Mouse (Mus musculus) heart, postnatal 4 days (tissue): ENCODE results near the gene Adipor2. TPM values are rescaled to one million over a fixed set of nuclear protein-coding genes. Genes with fewer than 3 reads are reported as not detected.

ENCODE experiments used
- DNase-seq: peaks from one replicate; pipeline ENCODE4 v3.0.0; 2021
- total RNA-seq, 2 experiments: library from RNA; stranded (reverse); gene quantifications; 2 replicates each; pipeline ENCODE4 v1.2.3; 2021

The Adipor2 gene
- total RNA-seq, 2 experiments from 2014 or later, result 55.5 to 55.7 TPM

DNA sequence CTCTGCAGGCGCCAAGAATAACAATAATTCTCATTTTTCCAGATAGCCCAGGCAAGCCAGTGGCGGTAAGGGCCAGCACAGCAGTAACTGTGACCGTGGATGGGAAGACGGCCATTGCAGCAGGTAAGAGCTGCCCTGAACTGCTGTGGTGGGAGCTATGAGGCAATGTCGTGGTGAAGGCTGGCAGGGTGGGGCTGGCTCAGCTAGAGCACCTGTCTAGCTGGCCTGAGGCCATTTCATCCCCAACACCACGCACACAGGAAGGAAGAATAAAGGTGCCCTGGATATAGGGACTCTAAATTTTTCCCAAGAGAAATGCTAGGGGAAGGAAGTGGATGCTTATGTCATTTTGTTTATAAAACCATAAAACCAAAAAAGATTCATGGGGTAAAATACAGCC lies 105.1 kb downstream of the Adipor2 start:
- no peak for DNase-seq

DNA sequence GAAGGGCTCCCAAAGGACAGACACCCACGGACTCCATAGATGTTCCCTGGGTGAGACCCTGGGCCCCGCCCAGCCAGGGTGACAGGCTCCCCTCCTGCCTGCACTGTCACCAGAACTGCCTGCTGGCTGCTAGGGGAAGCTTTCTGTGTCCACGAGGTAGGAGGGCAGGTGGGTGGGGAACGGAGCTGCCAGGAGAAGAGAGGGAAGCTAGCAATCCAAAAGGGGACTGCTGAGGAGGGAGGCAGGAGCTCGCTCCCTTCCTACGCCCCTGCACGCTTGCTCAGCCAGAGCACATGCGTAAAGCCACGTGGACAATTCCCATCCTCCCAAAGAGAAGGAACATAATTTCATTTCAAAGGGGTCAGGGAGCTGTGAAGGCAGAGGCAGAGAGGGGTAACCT lies 107.3 kb downstream of the Adipor2 start:
- no peak for DNase-seq

DNA sequence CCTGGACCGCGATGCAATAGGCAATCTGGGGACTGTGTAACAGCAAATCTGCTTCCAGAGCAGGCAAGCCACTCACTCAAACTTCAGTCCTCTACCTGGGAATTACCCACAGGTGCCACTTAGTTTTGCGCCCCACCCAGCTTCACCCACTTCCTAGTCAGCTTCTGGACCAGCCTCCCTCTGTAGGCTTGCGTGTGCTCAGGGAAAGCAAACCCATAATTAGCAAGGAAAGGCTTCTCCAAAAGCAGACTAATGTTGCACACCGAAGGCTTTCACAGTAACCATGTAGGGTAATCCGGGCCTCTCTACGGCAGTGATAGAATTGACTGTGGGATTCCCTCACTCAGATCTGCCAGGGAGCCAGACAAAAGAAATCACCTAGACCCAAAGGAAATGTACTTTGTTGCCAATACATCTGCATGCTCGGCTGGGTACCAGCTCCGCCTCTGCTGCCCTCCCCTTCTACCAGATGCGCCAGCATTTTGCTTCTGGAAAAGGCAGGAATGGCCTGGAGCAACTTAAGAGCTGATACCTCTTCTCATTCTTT lies 109.6 kb downstream of the Adipor2 start:
- DNase-seq, result no peak

GRCm38 (mm10) chr6:119303331-119303730 lies 114.2 kb downstream of the Adipor2 start:
- no peak for DNase-seq

Other genes starting within 250 kb of the Adipor2 start
- 1 to 10 TPM; 4.4 to 4.5 TPM for gene Dcp1b, start 242.5 kb downstream of the Adipor2 start, total RNA-seq
- 100 to 1,000 TPM; 233 to 249 TPM for gene Cacna1c, start 221.3 kb downstream of the Adipor2 start, total RNA-seq
- gene Cacna2d4, start 181.2 kb downstream of the Adipor2 start, total RNA-seq, result not detected
- under 1 TPM; 0.09 to 0.79 TPM for gene Lrtm2, start 86.9 kb downstream of the Adipor2 start, total RNA-seq
- 10 to 100 TPM; 22.6 to 23.1 TPM for gene Fbxl14, start 62.0 kb upstream of the Adipor2 start, total RNA-seq
- gene Wnt5b, start 126.6 kb upstream of the Adipor2 start, total RNA-seq, result 1 to 10 TPM; 6.3 to 6.8 TPM